Mouse (Mus musculus): Measurements from ENCODE around the gene Adamts8.

Gene Adamts8

DNA sequence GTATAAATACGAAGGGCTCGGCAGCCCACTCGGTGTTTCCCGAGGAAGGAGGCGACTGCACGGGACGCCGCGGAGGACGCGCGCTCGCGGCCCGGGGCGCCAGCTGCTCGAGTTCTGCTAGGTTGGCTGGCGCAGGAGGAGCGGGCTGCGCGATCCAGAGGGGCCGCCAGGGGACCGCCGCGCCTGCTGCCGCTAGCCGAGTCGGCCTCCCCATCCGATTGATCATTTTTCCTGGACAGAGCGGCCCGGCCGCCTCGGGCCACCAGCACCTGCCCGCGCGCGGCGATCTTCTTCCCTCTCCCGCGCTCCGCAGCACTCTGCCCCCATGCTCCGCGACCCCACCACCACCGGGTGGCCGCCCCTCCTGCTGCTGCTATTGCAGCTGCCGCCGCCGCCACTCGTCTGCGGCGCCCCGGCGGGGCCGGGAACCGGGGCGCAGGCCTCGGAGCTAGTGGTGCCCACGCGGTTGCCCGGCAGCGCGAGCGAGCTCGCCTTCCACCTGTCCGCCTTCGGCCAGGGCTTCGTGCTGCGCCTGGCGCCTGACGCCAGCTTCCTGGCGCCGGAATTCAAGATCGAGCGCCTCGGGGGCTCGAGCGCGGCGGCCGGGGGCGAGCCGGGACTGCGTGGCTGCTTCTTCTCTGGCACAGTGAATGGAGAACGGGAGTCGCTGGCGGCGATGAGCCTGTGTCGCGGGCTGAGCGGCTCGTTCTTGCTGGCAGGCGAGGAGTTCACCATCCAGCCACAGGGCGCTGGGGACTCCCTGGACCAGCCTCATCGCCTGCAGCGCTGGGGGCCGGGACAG lies at the start of gene Adamts8:
Adamts8 (plus strand) TSS at position 51 of the 802 bp plus-strand sequence.
- peak; percentile 24 for DNase-seq

- no peak for DNase-seq
These were observed 46.7 kb upstream of the Adamts8 start for GRCm38 (mm10) chr9:30895618-30896017.

GRCm38 (mm10) chr9:30896752-30897151 lies 45.6 kb upstream of the Adamts8 start:
- DNase-seq: no peak

GRCm38 (mm10) chr9:30897169-30897568 lies 45.2 kb upstream of the Adamts8 start:
- DNase-seq: no peak

DNA sequence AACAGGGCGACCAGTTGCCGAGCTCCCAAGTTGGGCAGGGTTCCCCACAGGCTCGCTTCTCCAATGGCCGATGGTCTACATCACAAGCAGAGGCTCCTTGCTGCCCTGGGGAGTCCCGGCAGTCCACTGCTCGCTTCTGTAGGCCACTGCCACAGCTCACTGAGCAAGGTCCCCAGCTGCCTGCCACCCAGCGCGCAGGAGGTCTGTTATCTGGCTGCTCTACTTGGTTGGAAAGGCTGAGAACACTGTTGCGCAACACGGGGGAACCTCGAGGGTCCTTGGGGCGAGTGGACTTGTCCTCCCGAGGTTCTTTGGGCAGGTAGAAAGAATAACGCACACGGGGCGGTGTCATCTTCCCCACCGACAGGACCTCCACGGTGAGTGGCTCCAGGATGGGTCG lies 40.2 kb upstream of the Adamts8 start:
- no peak for DNase-seq

DNA sequence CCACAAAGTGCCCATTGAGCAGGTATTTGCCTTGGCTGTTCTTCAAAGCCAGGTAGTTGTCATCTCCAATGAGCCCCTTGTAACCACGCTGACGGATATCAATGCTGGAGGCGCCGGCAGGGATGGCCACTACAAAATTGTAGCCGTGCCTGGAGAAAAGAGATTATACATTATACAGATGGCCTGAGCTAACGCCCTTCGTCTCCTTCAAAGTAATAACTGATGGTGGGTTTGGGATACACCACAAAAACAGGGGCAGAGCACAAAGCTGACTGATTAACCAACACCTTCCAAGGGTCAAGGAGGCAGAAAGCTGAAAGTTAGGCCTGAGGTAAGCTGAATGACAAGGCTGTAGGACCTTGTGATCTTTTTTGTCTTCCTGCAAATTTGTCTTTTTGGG lies 39.7 kb upstream of the Adamts8 start:
- DNase-seq: no peak

- no peak for DNase-seq
These were observed 39.1 kb upstream of the Adamts8 start for GRCm38 (mm10) chr9:30903266-30903665.

DNA sequence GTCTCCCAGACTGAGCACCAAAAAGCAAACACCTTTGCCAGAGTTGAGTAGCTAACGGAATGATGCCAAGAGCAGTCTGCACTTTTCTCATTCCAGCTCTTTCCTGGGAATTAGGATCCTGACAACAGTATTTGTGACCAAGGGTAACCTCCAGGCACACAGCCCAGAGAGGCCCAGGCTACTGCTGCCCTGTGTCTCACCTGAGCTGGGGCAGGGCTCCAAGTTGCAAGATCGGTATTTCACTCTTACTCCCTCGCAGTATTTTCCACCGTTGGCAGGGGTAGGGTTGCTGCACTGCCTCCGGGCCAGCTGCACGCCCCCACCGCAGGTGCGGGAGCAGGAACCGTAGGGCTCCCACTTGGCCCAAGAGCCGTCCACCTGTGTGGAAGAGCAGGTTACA lies 36.5 kb upstream of the Adamts8 start:
- DNase-seq: no peak

DNA sequence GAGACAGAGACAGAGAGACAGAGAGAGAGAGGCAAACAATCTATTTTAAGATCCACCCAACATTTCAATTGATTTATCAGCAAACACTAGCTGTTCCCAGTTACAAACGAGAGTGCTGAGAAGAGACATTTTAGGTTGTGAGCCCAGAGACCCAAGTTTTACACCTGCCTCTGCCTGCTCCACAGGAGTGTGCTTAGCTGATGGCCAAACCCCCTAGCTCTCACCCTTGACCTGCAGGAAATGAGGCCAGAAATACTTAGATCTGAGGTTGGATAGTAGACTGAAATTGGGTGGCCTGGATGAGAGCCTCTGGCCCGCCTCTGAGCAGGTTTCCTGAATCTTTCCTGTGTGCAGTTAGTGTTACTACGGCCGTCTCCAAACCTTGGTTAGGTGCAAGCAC lies 35.9 kb upstream of the Adamts8 start:
- no peak for DNase-seq

DNA sequence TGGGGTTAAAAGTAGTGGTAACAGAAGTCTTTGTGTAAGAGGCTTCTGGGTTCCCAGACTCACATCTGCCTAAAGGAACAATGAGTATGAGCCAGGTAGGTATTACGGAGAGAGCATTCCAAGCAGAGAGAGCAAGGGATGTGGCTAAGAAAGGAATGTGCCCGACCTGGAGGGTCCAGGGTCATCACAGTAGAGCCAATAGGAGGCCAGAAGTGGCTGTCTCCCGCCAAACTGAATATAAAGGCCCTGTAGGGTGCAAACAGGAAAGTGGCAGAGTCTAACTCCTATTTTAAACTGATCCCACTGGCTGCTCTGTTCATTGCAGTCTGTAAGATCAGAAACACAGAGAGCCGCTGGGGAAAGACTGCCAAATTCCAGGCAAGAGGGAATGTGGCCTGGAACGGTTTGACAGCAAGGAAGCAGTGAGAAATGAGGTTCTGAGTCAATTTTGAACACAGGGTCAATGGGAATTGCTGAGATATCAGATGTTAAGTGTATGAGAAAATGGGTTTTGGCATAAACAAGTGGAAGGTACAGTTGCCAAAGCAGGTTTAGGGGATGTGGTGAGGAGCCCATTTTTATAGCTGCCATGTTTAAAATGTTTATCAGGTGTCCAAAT lies 34.6 kb upstream of the Adamts8 start:
- no peak for DNase-seq

DNA sequence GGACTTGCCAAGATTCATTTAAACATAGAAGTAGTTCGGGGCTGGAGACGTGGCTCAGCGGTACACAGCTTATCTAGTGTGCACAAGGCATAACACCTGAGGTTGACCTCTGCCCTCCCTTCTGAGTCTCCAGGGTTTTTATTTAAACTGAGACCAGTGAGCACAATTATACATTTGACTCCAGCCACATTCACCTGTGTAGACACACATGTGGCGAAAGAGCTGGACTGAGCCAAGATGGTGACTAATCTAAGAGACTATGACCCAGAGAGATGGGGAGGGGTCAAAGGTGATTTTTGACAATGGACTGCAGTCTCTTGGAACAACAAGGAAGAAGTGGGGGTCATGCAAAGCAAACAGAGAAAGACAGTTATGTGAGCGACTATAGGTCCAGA lies 34.1 kb upstream of the Adamts8 start:
- no peak for DNase-seq

DNA sequence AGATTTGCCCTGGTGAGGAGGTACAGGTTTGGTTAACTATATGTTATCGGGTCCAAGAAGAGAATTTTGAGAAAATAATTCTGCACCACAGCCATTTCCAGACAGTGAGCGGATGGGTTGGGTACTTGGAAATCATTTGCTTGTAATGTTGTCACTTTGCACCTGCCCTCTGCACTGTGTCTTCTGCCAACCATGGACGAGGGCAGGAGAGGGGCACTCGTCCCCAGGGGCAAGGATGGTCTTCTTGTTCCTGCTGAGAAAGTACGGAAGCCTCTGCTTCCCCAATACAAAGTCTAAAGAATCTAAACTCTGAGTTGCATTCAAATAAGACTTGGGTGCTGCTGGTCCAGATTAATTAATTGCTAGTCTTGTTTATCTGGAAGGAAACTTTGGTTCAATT lies 33.4 kb upstream of the Adamts8 start:
- no peak for DNase-seq

DNA sequence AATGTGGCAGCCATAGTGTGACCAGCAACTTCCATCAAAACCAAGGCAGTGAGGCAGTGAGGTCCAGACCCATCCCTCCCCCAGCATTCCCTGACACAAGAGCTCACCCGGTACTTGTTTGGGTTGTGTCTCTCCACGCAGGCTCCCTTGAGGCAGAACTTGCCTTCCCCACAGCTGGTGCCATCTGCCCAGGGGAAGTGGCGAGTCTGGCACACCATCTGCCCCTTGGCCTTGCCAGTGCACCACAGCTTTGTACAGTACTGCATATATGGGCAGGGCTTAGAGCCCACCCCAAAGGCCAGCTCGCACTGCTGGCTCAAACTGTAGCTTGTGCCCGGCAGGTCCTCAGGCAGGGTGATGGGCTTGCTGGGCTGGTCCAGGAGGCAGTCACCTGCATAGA lies 31.9 kb upstream of the Adamts8 start:
- DNase-seq: no peak

DNA sequence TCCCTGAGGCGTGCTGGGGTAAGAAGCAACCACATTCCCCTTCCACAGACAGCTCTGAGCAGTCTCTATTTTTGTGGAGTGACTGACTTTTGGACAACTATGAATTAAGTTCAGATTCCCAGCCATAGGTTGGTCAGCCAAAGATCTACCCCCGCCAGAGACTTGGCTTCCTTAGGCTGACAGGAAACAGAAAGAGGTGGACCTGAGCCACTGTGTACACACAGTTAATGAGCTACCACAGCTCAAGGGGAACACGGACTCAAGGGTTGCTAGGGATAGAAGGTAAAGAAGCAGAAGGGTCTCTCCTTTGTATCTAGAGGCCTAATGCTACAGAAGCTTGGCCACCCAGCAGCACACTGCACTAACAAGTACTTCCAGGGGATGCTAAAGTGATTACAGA lies 30.2 kb upstream of the Adamts8 start:
- DNase-seq: no peak

GRCm38 (mm10) chr9:30913429-30913828 lies 28.9 kb upstream of the Adamts8 start:
- no peak for DNase-seq

DNA sequence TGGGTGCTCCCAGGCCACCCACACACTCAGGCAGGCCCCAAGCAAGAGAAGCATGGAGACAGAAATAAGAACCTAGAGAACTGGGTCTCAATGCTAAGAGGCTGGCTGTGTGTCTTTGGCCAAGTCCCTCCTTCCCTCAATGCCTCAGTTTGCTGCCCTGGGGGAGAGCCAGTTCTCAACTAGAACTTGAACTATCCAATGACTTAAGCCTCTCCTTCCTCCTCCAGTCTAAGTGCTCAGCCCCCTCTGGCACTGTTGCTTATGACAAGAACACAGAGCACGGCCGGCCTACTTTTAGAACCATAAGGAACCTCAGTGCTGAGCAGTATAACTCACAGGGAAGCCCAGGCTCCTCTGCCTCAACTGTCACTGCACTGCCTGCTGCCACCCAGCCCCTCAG lies 28.1 kb upstream of the Adamts8 start:
- no peak for DNase-seq

GRCm38 (mm10) chr9:30916266-30916968 lies 25.9 kb upstream of the Adamts8 start:
- DNase-seq: no peak

DNA sequence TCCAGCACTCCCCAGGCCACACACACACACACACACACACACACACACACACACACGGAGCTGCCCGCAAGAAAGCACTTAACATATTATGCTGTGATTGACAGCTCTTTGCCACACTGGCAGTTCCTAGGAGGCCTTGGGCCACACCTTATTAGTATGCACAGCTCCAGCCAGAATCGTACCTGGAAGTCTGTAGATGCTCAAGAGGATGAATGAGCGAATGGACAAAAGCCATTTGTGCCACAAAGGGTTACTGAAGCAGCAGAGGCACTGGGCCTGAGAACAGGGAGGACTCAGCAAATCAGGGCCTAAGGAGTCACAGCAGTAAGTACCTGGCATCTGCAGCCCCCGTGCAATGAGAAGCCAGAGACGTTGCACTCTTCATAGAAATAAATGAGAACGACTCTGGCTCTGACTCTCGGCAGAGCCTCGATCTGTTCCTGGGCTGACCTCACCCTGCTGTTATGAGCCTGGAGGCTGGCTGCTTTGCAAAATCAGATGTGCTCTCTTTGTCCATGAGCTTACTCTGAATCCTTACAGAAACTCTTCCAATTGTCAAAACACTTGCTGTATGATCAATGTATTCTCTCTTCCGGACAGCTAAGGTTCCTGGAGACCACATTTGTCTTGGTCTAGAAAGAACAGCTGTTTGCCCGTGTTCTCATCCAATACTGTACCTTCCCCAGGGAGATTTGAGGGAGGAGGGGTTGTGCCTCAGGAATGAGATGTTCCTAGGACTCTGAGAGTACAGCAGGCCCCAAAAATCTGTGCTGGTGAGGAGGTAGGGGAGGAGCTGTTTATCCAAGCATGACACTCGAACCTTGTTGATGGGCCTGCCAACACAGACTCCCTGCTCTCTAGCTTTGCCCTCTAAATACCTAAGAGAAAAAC lies 23.7 kb upstream of the Adamts8 start:
- no peak for DNase-seq

- no peak for DNase-seq
These were observed 22.7 kb upstream of the Adamts8 start for GRCm38 (mm10) chr9:30919686-30920085.

DNA sequence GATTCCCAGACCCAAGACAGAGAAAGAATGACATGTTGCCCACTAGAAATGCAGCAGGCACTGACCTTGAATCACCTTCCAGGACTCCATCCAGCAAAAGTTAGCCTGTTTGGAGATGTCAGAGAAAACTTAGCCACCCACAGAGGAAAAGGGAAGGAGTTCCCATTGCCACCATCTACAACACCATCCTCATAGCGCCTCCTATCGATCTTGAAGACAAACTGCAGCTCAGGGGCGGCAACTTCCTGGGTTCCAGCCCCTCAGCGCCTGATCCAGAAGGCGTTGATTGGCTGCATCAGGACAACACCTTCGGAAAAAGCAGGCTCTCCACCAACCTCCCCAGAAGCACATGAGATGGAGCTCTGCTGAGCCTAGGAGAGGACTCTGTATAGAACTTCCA lies 21.6 kb upstream of the Adamts8 start:
- peak; percentile 26 for DNase-seq

GRCm38 (mm10) chr9:30921261-30922103 lies 20.9 kb upstream of the Adamts8 start:
- no peak for DNase-seq

All from liver (tissue).